Comparison of ENCODE assay signal across 9 mouse cellular contexts in the genomic region with DNA sequence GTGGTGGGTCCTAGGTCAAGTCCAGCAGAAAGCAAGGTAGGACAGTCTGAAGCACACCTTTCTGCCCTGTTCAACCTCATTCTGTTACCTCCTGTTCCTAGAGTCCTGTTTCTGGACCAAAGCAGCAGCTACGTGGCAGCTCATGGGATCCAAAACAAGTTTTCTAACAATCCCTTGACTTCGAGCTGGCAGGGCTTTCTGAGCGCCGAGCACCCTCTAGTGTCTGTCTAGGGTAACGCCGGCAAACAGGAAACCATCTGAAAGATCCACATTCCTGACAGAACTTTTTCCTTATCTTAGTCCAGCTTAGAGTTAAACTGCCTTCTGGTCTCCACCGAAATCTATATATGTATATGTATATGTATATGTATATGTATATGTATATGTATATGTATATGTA. TPM values are rescaled to one million over a fixed set of nuclear protein-coding genes. Genes with fewer than 3 reads are reported as not detected.
DNase-seq lines count a peak whose midpoint lies in the region; ATAC-seq and TF ChIP-seq lines count a peak whose summit lies in the region.
"Had no signal": no experiment of that assay in that cellular context is flagged by ENCODE, and none has a peak within 500 bp of the region (broad histone marks: within the 10 kb centered on the region; RNA-seq: fewer than 3 reads in every experiment).

No protein-coding gene starts in this region.

- no peak for TF ChIP-seq EP300 in liver, embryonic 14.5 days (IDR thresholded peaks at IDR 0.05; ENCODE audit: low read depth)

- H3K9me3 ChIP-seq in neural tube, embryonic 15.5 days (replicated peaks) = no peaks in the 10 kb centered on the region
- H3K9me3 ChIP-seq in liver, embryonic 14.5 days (ENCODE audit: control insufficient read depth, low read length) = no peaks in the 10 kb centered on the region
- H3K9me3 ChIP-seq: limb, embryonic 12.5 days had no signal

- peak; percentile 19 for DNase-seq in gastrocnemius, adult 18-20 months (ENCODE audit: low spot score)
- DNase-seq in gastrocnemius, adult 8-10 months (ENCODE audit: low spot score in 2 of 2) = no peak
- DNase-seq in neural tube, embryonic 10.5 days (ENCODE audit: extremely low spot score, low spot score) = peak; percentile 54
- peak; percentile 37 for DNase-seq in adrenal gland, adult 8-10 months
- peak; percentile 30 for DNase-seq in fibroblast of lung, adult 2 months (ENCODE audit: low read depth)
- peak in 1 of 3 experiments; percentile 1 for DNase-seq in liver, embryonic 14.5 days (ENCODE audit: low read depth in 3 of 3, low spot score in 3 of 3)
- peak; percentile 3 for DNase-seq in telencephalon, adult 2 months (ENCODE audit: low read depth, low spot score)

- H3K9ac ChIP-seq in neural tube, embryonic 15.5 days (replicated peaks) = no peak overlapping the region
- no peak overlapping the region for H3K9ac ChIP-seq in liver, embryonic 14.5 days (replicated peaks)
- H3K9ac ChIP-seq: limb, embryonic 12.5 days had no signal

- 3% methylated on average over 7 of the region's 7 CpGs for WGBS in neural tube, embryonic 15.5 days
- 2% methylated on average over 7 of the region's 7 CpGs for WGBS in liver, embryonic 14.5 days (ENCODE audit: insufficient replicate concordance)

- H3K4me1 ChIP-seq in neural tube, embryonic 15.5 days = no peaks in the 10 kb centered on the region
- H3K4me1 ChIP-seq in liver, embryonic 14.5 days (replicated peaks; ENCODE audit: control insufficient read depth in 2 of 2, insufficient read depth in 2 of 2, low read length in 1 of 2) = no peaks in the 10 kb centered on the region
- H3K4me1 ChIP-seq: limb, embryonic 12.5 days had no signal

- no peaks in the 10 kb centered on the region for H3K36me3 ChIP-seq in neural tube, embryonic 15.5 days
- H3K36me3 ChIP-seq in liver, embryonic 14.5 days (replicated peaks; ENCODE audit: control insufficient read depth, insufficient read depth, low read depth) = no peaks in the 10 kb centered on the region
- H3K36me3 ChIP-seq: limb, embryonic 12.5 days had no signal

- H3K4me2 ChIP-seq in neural tube, embryonic 15.5 days = no peak overlapping the region
- H3K4me2 ChIP-seq in liver, embryonic 14.5 days (ENCODE audit: low read depth) = no peak overlapping the region
- H3K4me2 ChIP-seq: limb, embryonic 12.5 days had no signal

- peaks cover 13% of the 10 kb centered on the region for H3K27me3 ChIP-seq in neural tube, embryonic 15.5 days (replicated peaks)
- no peaks in the 10 kb centered on the region for H3K27me3 ChIP-seq in liver, embryonic 14.5 days (ENCODE audit: control insufficient read depth, insufficient read depth, low read length)

- no peak overlapping the region for H3K27ac ChIP-seq in neural tube, embryonic 15.5 days (replicated peaks)
- H3K27ac ChIP-seq in liver, embryonic 14.5 days = no peak overlapping the region
- H3K27ac ChIP-seq: limb, embryonic 12.5 days had no signal

- ATAC-seq in neural tube, embryonic 15.5 days (ENCODE audit: low FRiP score) = no peak
- no peak for ATAC-seq in liver, embryonic 14.5 days (ENCODE audit: insufficient read depth)

- no peak overlapping the region for H3K4me3 ChIP-seq in neural tube, embryonic 15.5 days (replicated peaks)
- no peak overlapping the region for H3K4me3 ChIP-seq in liver, embryonic 14.5 days (ENCODE audit: insufficient read depth in 1 of 2, low read depth in 2 of 2, low read length in 2 of 2)
- H3K4me3 ChIP-seq: limb, embryonic 12.5 days had no signal

- TF ChIP-seq CTCF in liver, embryonic 14.5 days (IDR thresholded peaks at IDR 0.05; ENCODE audit: low read depth) = peak; percentile 68

RNA-seq across cellular contexts. Expression of a gene that starts 31.0 kb away (rescaled TPM):
- total RNA-seq in gastrocnemius, adult 18-20 months (2021) = under 1 TPM; 0.09 TPM
- under 1 TPM in 3 of 4 experiments, not detected in 1; 0.12 to 0.24 (median 0.19) TPM for total RNA-seq in gastrocnemius, adult 8-10 months (2022)
- polyA plus RNA-seq in neural tube, embryonic 15.5 days (2015; fragmentation: Nextera tagmentation; extraction: Ambion mirVana) = 55.7 and 57.5 TPM in 2 replicates
- total RNA-seq in adrenal gland, adult 8-10 months (2022) = 100 to 1,000 TPM; 157 to 250 (median 226) TPM
- polyA plus RNA-seq in liver, embryonic 14.5 days (2012; rRNA removed) = 0.01 and 0.03 TPM in 2 replicates
- polyA plus RNA-seq in liver, embryonic 14.5 days (2014; fragmentation: Nextera tagmentation; extraction: Ambion mirVana) = not detected in 2 replicates

RNA-seq across cellular contexts. Expression of a gene that starts 41.5 kb away (rescaled TPM):
- under 1 TPM in 1 of 2 experiments, not detected in 1; 0.09 TPM for total RNA-seq in gastrocnemius, adult 18-20 months (2021)
- total RNA-seq in gastrocnemius, adult 8-10 months (2022) = under 1 TPM in 2 of 4 experiments, not detected in 2; 0.11 to 0.19 TPM
- polyA plus RNA-seq in neural tube, embryonic 15.5 days (2015; fragmentation: Nextera tagmentation; extraction: Ambion mirVana) = 63.1 and 71.8 TPM in 2 replicates
- total RNA-seq in adrenal gland, adult 8-10 months (2022) = 10 to 100 TPM; 50.4 to 99.8 (median 83.6) TPM
- 0.03 and 0.05 TPM in 2 replicates for polyA plus RNA-seq in liver, embryonic 14.5 days (2012; rRNA removed)
- not detected in 2 replicates for polyA plus RNA-seq in liver, embryonic 14.5 days (2014; fragmentation: Nextera tagmentation; extraction: Ambion mirVana)

RNA-seq across cellular contexts. Expression of a gene that starts 46.1 kb away (rescaled TPM):
- total RNA-seq in gastrocnemius, adult 18-20 months (2021) = not detected
- total RNA-seq in gastrocnemius, adult 8-10 months (2022) = not detected
- 0.15 and 1.9 TPM in 2 replicates for polyA plus RNA-seq in neural tube, embryonic 15.5 days (2015; fragmentation: Nextera tagmentation; extraction: Ambion mirVana)
- not detected for total RNA-seq in adrenal gland, adult 8-10 months (2022)
- polyA plus RNA-seq in liver, embryonic 14.5 days (2012; rRNA removed) = 0.08 TPM in 1 of 2 replicates, not detected in the other
- polyA plus RNA-seq in liver, embryonic 14.5 days (2014; fragmentation: Nextera tagmentation; extraction: Ambion mirVana) = not detected in 2 replicates
- polyA plus RNA-seq: limb, embryonic 12.5 days had no signal

RNA-seq across cellular contexts. Expression of a gene that starts 46.2 kb away (rescaled TPM):
- total RNA-seq in gastrocnemius, adult 18-20 months (2021) = under 1 TPM; 0.41 to 0.81 TPM
- total RNA-seq in gastrocnemius, adult 8-10 months (2022) = 1 to 10 TPM in 1 of 4 experiments, under 1 TPM in 2, not detected in 1; 0.52 to 1.0 (median 0.94) TPM
- polyA plus RNA-seq in neural tube, embryonic 15.5 days (2015; fragmentation: Nextera tagmentation; extraction: Ambion mirVana) = 101 and 115 TPM in 2 replicates
- total RNA-seq in adrenal gland, adult 8-10 months (2022) = 10 to 100 TPM; 44.6 to 62.9 (median 53.0) TPM
- polyA plus RNA-seq in liver, embryonic 14.5 days (2012; rRNA removed) = 0.02 and 0.06 TPM in 2 replicates
- polyA plus RNA-seq in liver, embryonic 14.5 days (2014; fragmentation: Nextera tagmentation; extraction: Ambion mirVana) = 0.10 and 0.19 TPM in 2 replicates

RNA-seq across cellular contexts. Expression of a gene that starts 52.1 kb away (rescaled TPM):
- under 1 TPM; 0.38 to 0.39 TPM for total RNA-seq in gastrocnemius, adult 18-20 months (2021)
- under 1 TPM in 3 of 4 experiments, not detected in 1; 0.29 to 0.77 (median 0.31) TPM for total RNA-seq in gastrocnemius, adult 8-10 months (2022)
- 109 and 135 TPM in 2 replicates for polyA plus RNA-seq in neural tube, embryonic 15.5 days (2015; fragmentation: Nextera tagmentation; extraction: Ambion mirVana)
- 10 to 100 TPM; 56.4 to 77.8 (median 59.5) TPM for total RNA-seq in adrenal gland, adult 8-10 months (2022)
- polyA plus RNA-seq in liver, embryonic 14.5 days (2012; rRNA removed) = 0.02 and 0.13 TPM in 2 replicates
- polyA plus RNA-seq in liver, embryonic 14.5 days (2014; fragmentation: Nextera tagmentation; extraction: Ambion mirVana) = not detected in 2 replicates

Comparison
In these comparisons a context has a peak if more than half of its experiments do, and no peak if none do; other contexts are left out.
1. DNase-seq: peak in gastrocnemius, adult 18-20 months (single experiment), neural tube, embryonic 10.5 days (single experiment), adrenal gland, adult 8-10 months (single experiment), fibroblast of lung, adult 2 months (single experiment) and telencephalon, adult 2 months (single experiment); none in gastrocnemius, adult 8-10 months (0 of 2).
2. RNA of a gene that starts 31.0 kb away (total RNA-seq): 157 to 250 TPM in adrenal gland, adult 8-10 months; 0.12 to 0.24 TPM in gastrocnemius, adult 8-10 months and 0.09 TPM in gastrocnemius, adult 18-20 months; every median in the first group is over 100 times any median in the second.
3. RNA of a gene that starts 41.5 kb away (total RNA-seq): 50.4 to 99.8 TPM in adrenal gland, adult 8-10 months; 0.11 to 0.19 TPM in gastrocnemius, adult 8-10 months and 0.09 TPM in gastrocnemius, adult 18-20 months; every median in the first group is over 10 times any median in the second.